In the genomic region with DNA sequence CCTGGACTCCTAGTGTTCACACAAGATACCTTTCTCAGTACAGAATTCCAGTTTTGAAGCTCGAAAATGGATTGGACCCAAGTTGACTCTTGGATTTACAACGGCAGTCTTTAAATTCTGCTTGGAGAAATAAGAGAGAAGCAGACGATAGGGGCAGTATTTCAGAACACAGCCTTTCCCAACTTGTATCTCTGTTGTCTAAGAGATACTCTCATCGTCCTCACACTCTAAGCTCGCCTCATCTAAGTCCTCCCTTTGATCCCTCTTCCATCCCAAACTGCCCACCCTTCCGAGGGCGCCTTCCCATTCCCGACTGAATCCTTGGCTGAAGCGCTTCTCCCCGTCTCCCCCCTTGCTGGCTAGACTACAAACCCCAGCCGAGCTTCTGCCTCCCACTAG, we compare ENCODE assay signal across 8 mouse cellular contexts. TPM values are rescaled to one million over a fixed set of nuclear protein-coding genes. Genes with fewer than 3 reads are reported as not detected.
A peak's percentile ranks its signal among the peaks of the same experiment; 100 is the strongest.
DNase-seq lines count a peak whose midpoint lies in the region; ATAC-seq lines count a peak whose summit lies in the region.

No protein-coding gene starts in this region.

- H3K4me1 ChIP-seq in forebrain, embryonic 13.5 days: peaks cover 6% of the 10 kb centered on the region
- peaks cover 8% of the 10 kb centered on the region for H3K4me1 ChIP-seq in liver, embryonic 16.5 days (ENCODE audit: control insufficient read depth, low read depth, low read length)

- peaks cover 9% of the 10 kb centered on the region; the same call in 1 of the 2 replicates for H3K36me3 ChIP-seq in forebrain, embryonic 13.5 days (ENCODE audit: poor library complexity, severe bottlenecking)
- no peaks in the 10 kb centered on the region for H3K36me3 ChIP-seq in liver, embryonic 16.5 days (ENCODE audit: control insufficient read depth, insufficient read depth)

- H3K4me3 ChIP-seq in forebrain, embryonic 13.5 days: peak overlapping the region; percentile 52
- H3K4me3 ChIP-seq in liver, embryonic 16.5 days (ENCODE audit: low read depth, low read length): peak overlapping the region; percentile 77

- peak overlapping the region; percentile 60 for H3K4me2 ChIP-seq in forebrain, embryonic 13.5 days
- H3K4me2 ChIP-seq in liver, embryonic 16.5 days (ENCODE audit: low read depth, low read length): peak overlapping the region; percentile 83

- ATAC-seq in forebrain, embryonic 13.5 days: peak; percentile 60; the same call in 1 of the 2 replicates
- no peak for ATAC-seq in liver, embryonic 16.5 days (ENCODE audit: low read depth)

- no peaks in the 10 kb centered on the region for H3K9me3 ChIP-seq in forebrain, embryonic 13.5 days (replicated peaks)
- H3K9me3 ChIP-seq in liver, embryonic 16.5 days (replicated peaks; ENCODE audit: control insufficient read depth, low read length): no peaks in the 10 kb centered on the region

- H3K27ac ChIP-seq in forebrain, embryonic 13.5 days: peak overlapping the region; percentile 81
- H3K27ac ChIP-seq in liver, embryonic 16.5 days (ENCODE audit: low read length): peak overlapping the region; percentile 88

- peaks cover 25% of the 10 kb centered on the region; the same call in 1 of the 2 replicates for H3K27me3 ChIP-seq in forebrain, embryonic 13.5 days
- 0 out of 2 replicates have a peak, but pooled peaks cover 2% of the 10 kb centered on the region for H3K27me3 ChIP-seq in liver, embryonic 16.5 days (ENCODE audit: control insufficient read depth, insufficient read depth, low read depth, low read length)

- H3K9ac ChIP-seq in forebrain, embryonic 13.5 days: peak overlapping the region; percentile 68
- H3K9ac ChIP-seq in liver, embryonic 16.5 days (ENCODE audit: low read depth, low read length): peak overlapping the region; percentile 78

- peak; percentile 2 for DNase-seq in embryo, embryonic 11 days
- DNase-seq in embryo, embryonic 9.5 days (ENCODE audit: extremely low spot score): no peak
- DNase-seq in 416B (ENCODE audit: low read depth): peak; percentile 57
- DNase-seq in urinary bladder, postnatal 36 days (ENCODE audit: low spot score in 2 of 2): no peak
- no peak for DNase-seq in ovary, adult 18-20 months (ENCODE audit: low spot score)
- no peak for DNase-seq in adrenal gland, adult 2 months

- 30% methylated on average over 11 of the region's 11 CpGs for WGBS in forebrain, embryonic 13.5 days
- WGBS in liver, embryonic 16.5 days (ENCODE audit: insufficient replicate concordance): 22% methylated on average over 11 of the region's 11 CpGs

RNA-seq across cellular contexts. Expression of gene Ribc1, which starts 0.3 kb away (rescaled TPM):
- 3.2 and 4.6 TPM in 2 replicates for polyA plus RNA-seq in forebrain, embryonic 13.5 days (2015; fragmentation: Nextera tagmentation; extraction: Ambion mirVana)
- 2.1 TPM in 2 replicates for polyA plus RNA-seq in liver, embryonic 16.5 days (2015; fragmentation: Nextera tagmentation; extraction: Ambion mirVana)
- 1 to 10 TPM; 1.5 to 1.7 TPM for total RNA-seq in adrenal gland, adult 2 months (2021)
- 0.23 and 0.33 TPM in 2 replicates for polyA plus RNA-seq in adrenal gland, adult 2 months (2012; rRNA removed)

RNA-seq across cellular contexts. Expression of gene Smc1a, which starts 0.5 kb away (rescaled TPM):
- polyA plus RNA-seq in forebrain, embryonic 13.5 days (2015; fragmentation: Nextera tagmentation; extraction: Ambion mirVana): 119 and 122 TPM in 2 replicates
- polyA plus RNA-seq in liver, embryonic 16.5 days (2015; fragmentation: Nextera tagmentation; extraction: Ambion mirVana): 48.5 and 50.0 TPM in 2 replicates
- total RNA-seq in adrenal gland, adult 2 months (2021): 10 to 100 TPM; 50.8 to 56.1 TPM
- 7.9 and 8.1 TPM in 2 replicates for polyA plus RNA-seq in adrenal gland, adult 2 months (2012; rRNA removed)

RNA-seq across cellular contexts. Expression of gene Hsd17b10, which starts 14.1 kb away (rescaled TPM):
- 150 and 151 TPM in 2 replicates for polyA plus RNA-seq in forebrain, embryonic 13.5 days (2015; fragmentation: Nextera tagmentation; extraction: Ambion mirVana)
- 131 and 140 TPM in 2 replicates for polyA plus RNA-seq in liver, embryonic 16.5 days (2015; fragmentation: Nextera tagmentation; extraction: Ambion mirVana)
- 100 to 1,000 TPM; 181 to 218 TPM for total RNA-seq in adrenal gland, adult 2 months (2021)
- polyA plus RNA-seq in adrenal gland, adult 2 months (2012; rRNA removed): 60.0 and 61.0 TPM in 2 replicates

Comparison
In these comparisons a context has a peak if more than half of its experiments do, and no peak if none do; other contexts are left out.
1. DNase-seq: peak in embryo, embryonic 11 days (single experiment) and 416B (single experiment); none in embryo, embryonic 9.5 days (single experiment), urinary bladder, postnatal 36 days (0 of 2), ovary, adult 18-20 months (single experiment) and adrenal gland, adult 2 months (single experiment).